Mouse (Mus musculus) embryonic facial prominence, embryonic 14.5 days (tissue): ENCODE measurements at regions not wholly inside any gene's neighbourhood (a gene's known extent, or its start where the extent isn't known, plus 50 kb on each side); places are given as distances from the start of the nearest gene placed in this dataset.
"Not testable (repeated sequence)": the region's sequence is repeated elsewhere in the genome, so short reads cannot be mapped to it uniquely, and the experiment has no call there.

Experiments
- ATAC-seq: fragments of 200-750 bp; cut with Nextera tagmentation; 2 replicates; pipeline ENCODE4 v1.8.0; 2017; ENCODE audit warnings: low read depth, moderate number of reproducible peaks, moderate TSS enrichment
- DNase-seq: peaks from one replicate; pipeline ENCODE4 v3.0.0-alpha.2; 2015; ENCODE audit warnings: low spot score
- H3K27ac ChIP-seq: fragments of 300-500 bp; sonication (generic); replicated peaks from 2 replicates; pipeline ENCODE4 v1.5.1; 2014; ENCODE audit warnings: low read depth, mild to moderate bottlenecking, low read length, moderate library complexity
- H3K27me3 ChIP-seq: fragments of 300-500 bp; sonication (generic); replicated peaks from 2 replicates; pipeline ENCODE4 v1.6.1; 2014; ENCODE audit warnings: low read length; ENCODE audit not compliant: control insufficient read depth, insufficient read depth
- H3K36me3 ChIP-seq: fragments of 300-500 bp; sonication (generic); 2 replicates; pipeline ENCODE4 v1.6.1; 2014; ENCODE audit warnings: low read length, mixed read lengths; ENCODE audit not compliant: control insufficient read depth, insufficient read depth
- H3K4me1 ChIP-seq: fragments of 300-500 bp; sonication (generic); 2 replicates; pipeline ENCODE4 v1.6.1; 2014; ENCODE audit warnings: antibody characterized with exemption, low read length; ENCODE audit not compliant: control insufficient read depth, insufficient read depth
- H3K4me2 ChIP-seq: fragments of 300-500 bp; sonication (generic); 2 replicates; pipeline ENCODE4 v1.6.1; 2014; ENCODE audit warnings: low read depth, mild to moderate bottlenecking, low read length, moderate library complexity, mixed read lengths
- H3K4me3 ChIP-seq: fragments of 300-500 bp; sonication (generic); 2 replicates; pipeline ENCODE4 v1.5.1; 2014; ENCODE audit warnings: low read depth, mild to moderate bottlenecking, low read length
- H3K9ac ChIP-seq: fragments of 300-500 bp; sonication (generic); 2 replicates; pipeline ENCODE4 v1.6.1; 2014; ENCODE audit warnings: low read depth, mild to moderate bottlenecking, low read length, moderate library complexity, mixed read lengths
- H3K9me3 ChIP-seq: fragments of 300-500 bp; sonication (generic); 2 replicates; pipeline ENCODE4 v1.6.1; 2016; ENCODE audit warnings: low read length; ENCODE audit not compliant: control insufficient read depth
- WGBS: fragments of 180-500 bp; shearing (Covaris S2); extraction: QIAGEN DNeasy Blood & Tissue Kit; methylation state at CpG from one replicate; pipeline ENCODE4 v1.1.7; 2014; 5-methylcytosine and 5-hydroxymethylcytosine counted together

GRCm38 (mm10) chr2:100569891-100570290 lies 1054.6 kb upstream of the Rag2 start:
- WGBS: no CpG with 5 or more reads among the region's 1 CpGs

GRCm38 (mm10) chr2:100590643-100591042 lies 1033.9 kb upstream of the Rag2 start:
- not testable (repeated sequence) for DNase-seq, H3K4me2 ChIP-seq, H3K27ac ChIP-seq, H3K36me3 ChIP-seq, ATAC-seq, H3K4me1 ChIP-seq, H3K9ac ChIP-seq, H3K4me3 ChIP-seq, H3K27me3 ChIP-seq, H3K9me3 ChIP-seq

More at GRCm38 (mm10) chr2:100569891-100570290, 1054.6 kb upstream of the Rag2 start:
- H3K4me1 ChIP-seq, H3K9ac ChIP-seq, H3K36me3 ChIP-seq, H3K4me3 ChIP-seq, DNase-seq, H3K9me3 ChIP-seq, H3K27me3 ChIP-seq, H3K27ac ChIP-seq, ATAC-seq, H3K4me2 ChIP-seq: not testable (repeated sequence)

- H3K4me3 ChIP-seq, ATAC-seq, H3K4me1 ChIP-seq: not testable (repeated sequence)
Measured at GRCm38 (mm10) chr2:100626183-100626582, 998.3 kb upstream of the Rag2 start.

GRCm38 (mm10) chr2:100652742-100653141 lies 971.8 kb upstream of the Rag2 start:
- H3K9me3 ChIP-seq, H3K9ac ChIP-seq, H3K27me3 ChIP-seq, H3K36me3 ChIP-seq, H3K4me2 ChIP-seq, ATAC-seq, H3K4me3 ChIP-seq, DNase-seq, H3K27ac ChIP-seq, H3K4me1 ChIP-seq: not testable (repeated sequence)
- no CpG with 5 or more reads among the region's 3 CpGs for WGBS

More at GRCm38 (mm10) chr2:100626183-100626582, 998.3 kb upstream of the Rag2 start:
- not testable (repeated sequence) for DNase-seq, H3K36me3 ChIP-seq, H3K27ac ChIP-seq, H3K9ac ChIP-seq, H3K27me3 ChIP-seq, H3K9me3 ChIP-seq, H3K4me2 ChIP-seq
- WGBS: no CpG with 5 or more reads among the region's 1 CpGs

- not testable (repeated sequence) for H3K27me3 ChIP-seq, H3K9me3 ChIP-seq, H3K4me1 ChIP-seq, DNase-seq, ATAC-seq, H3K36me3 ChIP-seq, H3K9ac ChIP-seq, H3K27ac ChIP-seq, H3K4me2 ChIP-seq, H3K4me3 ChIP-seq
- no CpG with 5 or more reads among the region's 1 CpGs for WGBS
Measured at GRCm38 (mm10) chr2:100671384-100672039, 953.0 kb upstream of the Rag2 start.

- no CpG with 5 or more reads among the region's 1 CpGs for WGBS
- not testable (repeated sequence) for DNase-seq, H3K9me3 ChIP-seq, ATAC-seq, H3K4me1 ChIP-seq, H3K36me3 ChIP-seq, H3K4me3 ChIP-seq, H3K4me2 ChIP-seq, H3K27me3 ChIP-seq, H3K9ac ChIP-seq, H3K27ac ChIP-seq
Measured at GRCm38 (mm10) chr2:100708395-100708794, 916.1 kb upstream of the Rag2 start.

- not testable (repeated sequence) for H3K27me3 ChIP-seq, H3K4me3 ChIP-seq, H3K9ac ChIP-seq, ATAC-seq, DNase-seq, H3K4me2 ChIP-seq, H3K9me3 ChIP-seq, H3K36me3 ChIP-seq, H3K4me1 ChIP-seq, H3K27ac ChIP-seq
- no CpG with 5 or more reads among the region's 1 CpGs for WGBS
Measured at GRCm38 (mm10) chr2:100743294-100743693, 881.2 kb upstream of the Rag2 start.

GRCm38 (mm10) chr2:100755033-100755432 lies 869.5 kb upstream of the Rag2 start:
- not testable (repeated sequence) for H3K27me3 ChIP-seq, ATAC-seq, DNase-seq, H3K36me3 ChIP-seq, H3K27ac ChIP-seq, H3K9ac ChIP-seq, H3K9me3 ChIP-seq, H3K4me3 ChIP-seq, H3K4me1 ChIP-seq, H3K4me2 ChIP-seq

- no peaks in the 10 kb centered on the region for H3K9me3 ChIP-seq
- no peak overlapping the region for H3K4me3 ChIP-seq
- DNase-seq (no peak), ATAC-seq (no peak)
- no peak overlapping the region for H3K27ac ChIP-seq
- no peaks in the 10 kb centered on the region for H3K27me3 ChIP-seq
- 43% methylated on average over 2 of the region's 2 CpGs for WGBS
- no peak overlapping the region for H3K4me2 ChIP-seq
- no peaks in the 10 kb centered on the region for H3K4me1 ChIP-seq
- no peak overlapping the region for H3K9ac ChIP-seq
- no peaks in the 10 kb centered on the region for H3K36me3 ChIP-seq
Measured at GRCm38 (mm10) chr2:100785392-100785791, 839.1 kb upstream of the Rag2 start.
